Mouse (Mus musculus): ENCODE results near the gene 1700102P08Rik. TPM values are rescaled to one million over a fixed set of nuclear protein-coding genes. Genes with fewer than 3 reads are reported as not detected.

1700102P08Rik gene
- polyA plus RNA-seq, 1 experiment = 0.66 TPM

- Histone ChIP-seq H3K4me1 (ENCODE audit: control insufficient read depth, insufficient read depth, low read length) (no peaks in the 10 kb centered on the region), H3K4me3 (replicated peaks; ENCODE audit: extremely low read depth, low read depth, low read length) (no peak overlapping the region)
- TF ChIP-seq CTCF (IDR thresholded peaks at IDR 0.05; ENCODE audit: insufficient read depth, low read length) = no peak
- TF ChIP-seq POLR2A (IDR thresholded peaks at IDR 0.05; ENCODE audit: borderline replicate concordance, extremely low read depth, low read depth, low read length) = no peak
- 84% methylated on average over 4 of the region's 4 CpGs for WGBS
- no peak for DNase-seq
Measured at GRCm38 (mm10) chr9:108379294-108379693, 13.3 kb upstream of the 1700102P08Rik start.

- WGBS = 70% methylated on average over 9 of the region's 9 CpGs
- peak; percentile 26 for DNase-seq
Measured at GRCm38 (mm10) chr9:108381382-108381781, 11.2 kb upstream of the 1700102P08Rik start.

GRCm38 (mm10) chr9:108385006-108385405 is 7.6 kb upstream of the 1700102P08Rik start:
- H3K4me1 ChIP-seq (ENCODE audit: control insufficient read depth, insufficient read depth, low read length) = no peaks in the 10 kb centered on the region
- WGBS = 58% methylated on average over 7 of the region's 7 CpGs
- DNase-seq = no peak
- H3K4me3 ChIP-seq (replicated peaks; ENCODE audit: extremely low read depth, low read depth, low read length) = no peak overlapping the region
- no peak for TF ChIP-seq CTCF (IDR thresholded peaks at IDR 0.05; ENCODE audit: insufficient read depth, low read length)
- TF ChIP-seq POLR2A (IDR thresholded peaks at IDR 0.05; ENCODE audit: borderline replicate concordance, extremely low read depth, low read depth, low read length) = no peak

More at GRCm38 (mm10) chr9:108381382-108381781, 11.2 kb upstream of the 1700102P08Rik start:
- TF ChIP-seq POLR2A (IDR thresholded peaks at IDR 0.05; ENCODE audit: borderline replicate concordance, extremely low read depth, low read depth, low read length) (no peak), CTCF (IDR thresholded peaks at IDR 0.05; ENCODE audit: insufficient read depth, low read length) (no peak)
- Histone ChIP-seq H3K4me3 (replicated peaks; ENCODE audit: extremely low read depth, low read depth, low read length) (no peak overlapping the region), H3K4me1 (ENCODE audit: control insufficient read depth, insufficient read depth, low read length) (no peaks in the 10 kb centered on the region)

- 83% methylated on average over 4 of the region's 4 CpGs for WGBS
- no peaks in the 10 kb centered on the region for H3K4me1 ChIP-seq (ENCODE audit: control insufficient read depth, insufficient read depth, low read length)
- DNase-seq = no peak
- no peak overlapping the region for H3K4me3 ChIP-seq (replicated peaks; ENCODE audit: extremely low read depth, low read depth, low read length)
- no peak for TF ChIP-seq CTCF (IDR thresholded peaks at IDR 0.05; ENCODE audit: insufficient read depth, low read length)
- TF ChIP-seq POLR2A (IDR thresholded peaks at IDR 0.05; ENCODE audit: borderline replicate concordance, extremely low read depth, low read depth, low read length) = no peak
Measured at GRCm38 (mm10) chr9:108386816-108387215, 5.8 kb upstream of the 1700102P08Rik start.

- no peak for DNase-seq
- no peaks in the 10 kb centered on the region for H3K4me1 ChIP-seq (ENCODE audit: control insufficient read depth, insufficient read depth, low read length)
- no peak for TF ChIP-seq CTCF (IDR thresholded peaks at IDR 0.05; ENCODE audit: insufficient read depth, low read length)
- TF ChIP-seq POLR2A (IDR thresholded peaks at IDR 0.05; ENCODE audit: borderline replicate concordance, extremely low read depth, low read depth, low read length) = no peak
- WGBS = 74% methylated on average over 10 of the region's 10 CpGs
- H3K4me3 ChIP-seq (replicated peaks; ENCODE audit: extremely low read depth, low read depth, low read length) = no peak overlapping the region
Measured at GRCm38 (mm10) chr9:108388601-108389000, 4.0 kb upstream of the 1700102P08Rik start.

- WGBS = 55% methylated on average over 6 of the region's 6 CpGs
- no peak for DNase-seq
- TF ChIP-seq POLR2A (IDR thresholded peaks at IDR 0.05; ENCODE audit: borderline replicate concordance, extremely low read depth, low read depth, low read length) (no peak), CTCF (IDR thresholded peaks at IDR 0.05; ENCODE audit: insufficient read depth, low read length) (no peak)
- H3K4me3 ChIP-seq (replicated peaks; ENCODE audit: extremely low read depth, low read depth, low read length) = no peak overlapping the region
- no peaks in the 10 kb centered on the region for H3K4me1 ChIP-seq (ENCODE audit: control insufficient read depth, insufficient read depth, low read length)
Measured at GRCm38 (mm10) chr9:108389220-108389619, 3.4 kb upstream of the 1700102P08Rik start.

GRCm38 (mm10) chr9:108394191-108394590 is 1.6 kb downstream of the 1700102P08Rik start:
- no peak for TF ChIP-seq CTCF (IDR thresholded peaks at IDR 0.05; ENCODE audit: insufficient read depth, low read length)
- TF ChIP-seq POLR2A (IDR thresholded peaks at IDR 0.05; ENCODE audit: borderline replicate concordance, extremely low read depth, low read depth, low read length) = no peak
- Histone ChIP-seq H3K4me1 (ENCODE audit: control insufficient read depth, insufficient read depth, low read length) (no peaks in the 10 kb centered on the region), H3K4me3 (replicated peaks; ENCODE audit: extremely low read depth, low read depth, low read length) (no peak overlapping the region)
- WGBS = 95% methylated on average over 6 of the region's 6 CpGs
- DNase-seq = no peak

- Histone ChIP-seq H3K4me1 (ENCODE audit: control insufficient read depth, insufficient read depth, low read length) (no peaks in the 10 kb centered on the region), H3K4me3 (replicated peaks; ENCODE audit: extremely low read depth, low read depth, low read length) (no peak overlapping the region)
- no peak for TF ChIP-seq POLR2A (IDR thresholded peaks at IDR 0.05; ENCODE audit: borderline replicate concordance, extremely low read depth, low read depth, low read length)
- TF ChIP-seq CTCF (IDR thresholded peaks at IDR 0.05; ENCODE audit: insufficient read depth, low read length) = no peak
- DNase-seq = no peak
- WGBS = 100% methylated on average over 1 of the region's 1 CpGs
Measured at GRCm38 (mm10) chr9:108395427-108395826, 2.8 kb downstream of the 1700102P08Rik start.

- Histone ChIP-seq H3K4me3 (replicated peaks; ENCODE audit: extremely low read depth, low read depth, low read length) (no peak overlapping the region), H3K4me1 (ENCODE audit: control insufficient read depth, insufficient read depth, low read length) (no peaks in the 10 kb centered on the region)
- WGBS = 91% methylated on average over 3 of the region's 3 CpGs
- DNase-seq = no peak
- TF ChIP-seq POLR2A (IDR thresholded peaks at IDR 0.05; ENCODE audit: borderline replicate concordance, extremely low read depth, low read depth, low read length) (no peak), CTCF (IDR thresholded peaks at IDR 0.05; ENCODE audit: insufficient read depth, low read length) (no peak)
Measured at GRCm38 (mm10) chr9:108398324-108398723, 5.7 kb downstream of the 1700102P08Rik start.

- no peak for DNase-seq
Measured at GRCm38 (mm10) chr9:108401186-108401960, 8.8 kb downstream of the 1700102P08Rik start.

More at GRCm38 (mm10) chr9:108401186-108401960, 8.8 kb downstream of the 1700102P08Rik start:
- Histone ChIP-seq H3K4me1 (ENCODE audit: control insufficient read depth, insufficient read depth, low read length) (no peaks in the 10 kb centered on the region), H3K4me3 (replicated peaks; ENCODE audit: extremely low read depth, low read depth, low read length) (no peak overlapping the region)
- no peak for TF ChIP-seq CTCF (IDR thresholded peaks at IDR 0.05; ENCODE audit: insufficient read depth, low read length)
- TF ChIP-seq POLR2A (IDR thresholded peaks at IDR 0.05; ENCODE audit: borderline replicate concordance, extremely low read depth, low read depth, low read length) = no peak
- WGBS = 42% methylated on average over 7 of the region's 7 CpGs

All from lung, adult 2 months (tissue).